Mouse (Mus musculus) G1E (cell line): ENCODE results near the gene Grin2b.
"Not testable (repeated sequence)": the region's sequence is repeated elsewhere in the genome, so short reads cannot be mapped to it uniquely, and the experiment has no call there.

ENCODE experiments used
- CTCF ChIP-seq: IDR thresholded peaks from 2 replicates; pipeline ENCODE4 v1.5.1; 2012; ENCODE audit warnings: low read depth, low read length, inconsistent platforms, mixed read lengths
- GATA1 ChIP-seq: IDR thresholded peaks from 2 replicates; pipeline ENCODE4 v1.6.1; 2012; ENCODE audit warnings: borderline replicate concordance, low read length, inconsistent platforms, mixed read lengths
- POLR2AphosphoS5 ChIP-seq: IDR thresholded peaks from 2 replicates; pipeline ENCODE4 v1.6.1; 2012; ENCODE audit warnings: low read depth, low read length, inconsistent platforms; ENCODE audit not compliant: insufficient replicate concordance
- TAL1 ChIP-seq: conservative IDR thresholded peaks from 2 replicates; pipeline ENCODE4 v1.6.1; 2012; ENCODE audit warnings: low read depth, low read length, inconsistent platforms, mixed read lengths

- not testable (repeated sequence) for TF ChIP-seq GATA1, CTCF, TAL1, POLR2AphosphoS5
These were observed 491.9 kb downstream of the Grin2b start for GRCm38 (mm10) chr6:135681423-135681822.
